Mouse (Mus musculus) bone marrow macrophage, adult 2 months (primary cell): ENCODE data around the gene Stx2.

Experiments used
- CTCF ChIP-seq: IDR thresholded peaks from 2 replicates; pipeline ENCODE4 v1.5.1; 2012; ENCODE audit warnings: low read depth, mild to moderate bottlenecking, low read length, moderate library complexity
- POLR2A ChIP-seq: IDR thresholded peaks from 2 replicates; pipeline ENCODE4 v1.6.1; 2012; ENCODE audit warnings: mild to moderate bottlenecking, low read depth, low read length, borderline replicate concordance

GRCm38 (mm10) chr5:129049372-129049771, 41.0 kb upstream of the Stx2 start:
- TF ChIP-seq CTCF (no peak), POLR2A (no peak)
